Mouse (Mus musculus) C2C12 (cell line): ENCODE results near the gene Maff.

Source experiments
- CEBPB ChIP-seq: IDR thresholded peaks from one replicate; pipeline ENCODE4 v1.6.1; 2011; ENCODE audit warnings: low read depth, mild to moderate bottlenecking, control low read depth, moderate library complexity
- CTCF ChIP-seq: IDR thresholded peaks from one replicate; pipeline ENCODE4 v1.5.1; 2011; ENCODE audit not compliant: control insufficient read depth, insufficient read depth, insufficient read length
- FOSL1 ChIP-seq: IDR thresholded peaks from one replicate; pipeline ENCODE4 v1.8.0; 2011; ENCODE audit warnings: mild to moderate bottlenecking, low read length; ENCODE audit not compliant: poor library complexity, insufficient read depth, severe bottlenecking
- MAX ChIP-seq: IDR thresholded peaks from one replicate; pipeline ENCODE4 v1.6.1; 2011; ENCODE audit warnings: mild to moderate bottlenecking, control low read depth

DNA sequence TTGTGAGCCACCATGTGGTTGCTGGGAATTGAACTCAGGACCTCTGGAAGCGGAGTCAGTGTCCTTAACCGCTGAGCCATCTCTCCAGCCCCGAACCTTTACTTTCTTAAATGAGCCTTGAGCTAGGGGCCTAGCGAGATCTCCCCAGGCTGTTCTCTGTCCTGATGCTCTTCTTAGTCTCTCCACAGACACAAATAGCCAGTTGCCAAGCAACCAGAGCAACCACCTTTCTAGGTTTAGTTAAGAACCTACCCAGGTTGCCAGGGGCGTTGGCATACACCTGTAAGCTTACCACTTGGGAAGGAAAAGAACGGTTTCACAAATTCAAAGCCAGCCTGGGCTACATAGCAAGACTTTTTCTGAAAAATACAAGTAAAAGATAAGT is 16.4 kb upstream of the Maff start:
- TF ChIP-seq CEBPB (no peak), MAX (no peak), CTCF (no peak), FOSL1 (no peak)
